Mouse (Mus musculus): ENCODE data around the gene Usp2. TPM values are rescaled to one million over a fixed set of nuclear protein-coding genes. Genes with fewer than 3 reads are reported as not detected.
A peak's percentile ranks its signal among the peaks of the same experiment; 100 is the strongest.

Usp2 gene
- total and polyA plus RNA-seq, 3 experiments = 2.1 to 2.3 (median 2.2) TPM

- peaks cover 8 to 52% of the 10 kb centered on the region in 2 experiments for H3K4me1 ChIP-seq (ENCODE audit: control insufficient read depth in 1 of 2, insufficient read depth in 2 of 2)
- H3K79me2 ChIP-seq (replicated peaks; ENCODE audit: control insufficient read depth, extremely low read depth, insufficient read depth, poor library complexity, severe bottlenecking) = peaks cover 39% of the 10 kb centered on the region
- no peak within 1 kb of the TSS for H3K4me2 ChIP-seq (ENCODE audit: insufficient read depth, low read depth, poor library complexity, severe bottlenecking)
- H3K4me3 ChIP-seq (replicated peaks in 1 of 3; ENCODE audit: low read depth in 2 of 3, low read length in 2 of 3, poor library complexity in 1 of 3) = no peak within 1 kb of the TSS
- TF ChIP-seq SIN3A (IDR thresholded peaks at IDR 0.05; ENCODE audit: low read length) = no peak
- no peak for TF ChIP-seq EP300 (IDR thresholded peaks at IDR 0.05; ENCODE audit: low read length)
- TF ChIP-seq UBTF (IDR thresholded peaks at IDR 0.05; ENCODE audit: low read depth, low read length) = no peak
- no peak for TF ChIP-seq SMC3 (IDR thresholded peaks at IDR 0.05; ENCODE audit: low read depth, low read length)
- TF ChIP-seq E2F4 (IDR thresholded peaks at IDR 0.05; ENCODE audit: insufficient replicate concordance, low read depth, low read length) = no peak
- in situ Hi-C loops (cut with MboI; ENCODE audit: low pct_ligation_motif_present, low pct_unique_long_range_greater_than_20kb, low sequenced_read_pairs) = no loop called here
- no peak for DNase-seq (ENCODE audit: extremely low read depth)
- dilution Hi-C loops (cut with MboI; ENCODE audit: extremely low pct_ligation_motif_present, extremely low pct_unique_long_range_greater_than_20kb, low sequenced_read_pairs) = no loop called here
- H3K36me3 ChIP-seq (replicated peaks in 1 of 2; ENCODE audit: control insufficient read depth in 1 of 2, insufficient read depth in 1 of 2, low read length in 1 of 2) = peaks cover 36 to 81% of the 10 kb centered on the region in 2 experiments
- H3K9ac ChIP-seq (ENCODE audit: insufficient read depth, low read depth) = no peak within 1 kb of the TSS
- H3K27me3 ChIP-seq (replicated peaks) = no peaks in the 10 kb centered on the region
- H3K27ac ChIP-seq (ENCODE audit: insufficient read depth, low read depth) = no peak within 1 kb of the TSS
- no peaks in the 10 kb centered on the region for H3K9me3 ChIP-seq (replicated peaks; ENCODE audit: low read length)
These were observed 40.3 kb downstream of the Usp2 start, which contains the start of gene C1qtnf5 for GRCm38 (mm10) chr9:44107110-44107509. Gene C1qtnf5 (plus strand): TSS chr9:44107245.

- Histone ChIP-seq H3K27ac (ENCODE audit: insufficient read depth, low read depth) (no peak overlapping the region), H3K79me2 (replicated peaks; ENCODE audit: control insufficient read depth, extremely low read depth, insufficient read depth, poor library complexity, severe bottlenecking) (peaks cover 41% of the 10 kb centered on the region), H3K4me1 (ENCODE audit: control insufficient read depth in 1 of 2, insufficient read depth in 2 of 2) (peaks cover 8 to 52% of the 10 kb centered on the region in 2 experiments), H3K9me3 (replicated peaks; ENCODE audit: low read length) (no peaks in the 10 kb centered on the region), H3K4me2 (ENCODE audit: insufficient read depth, low read depth, poor library complexity, severe bottlenecking) (no peak overlapping the region), H3K36me3 (replicated peaks in 1 of 2; ENCODE audit: control insufficient read depth in 1 of 2, insufficient read depth in 1 of 2, low read length in 1 of 2) (peaks cover 36 to 76% of the 10 kb centered on the region in 2 experiments), H3K9ac (ENCODE audit: insufficient read depth, low read depth) (no peak overlapping the region), H3K27me3 (replicated peaks) (no peaks in the 10 kb centered on the region), H3K4me3 (replicated peaks in 1 of 3; ENCODE audit: low read depth in 2 of 3, low read length in 2 of 3, poor library complexity in 1 of 3) (no peak overlapping the region)
- dilution Hi-C loops (cut with MboI; ENCODE audit: extremely low pct_ligation_motif_present, extremely low pct_unique_long_range_greater_than_20kb, low sequenced_read_pairs) = no loop called here
- DNase-seq (ENCODE audit: extremely low read depth) = no peak
- in situ Hi-C loops (cut with MboI; ENCODE audit: low pct_ligation_motif_present, low pct_unique_long_range_greater_than_20kb, low sequenced_read_pairs) = no loop called here
- TF ChIP-seq MAFK (IDR thresholded peaks at IDR 0.05; ENCODE audit: insufficient replicate concordance, low read length) = no peak
- TF ChIP-seq CTCF (conservative IDR thresholded peaks at IDR 0.05 in 1 of 2, IDR thresholded peaks at IDR 0.05 in 1 of 2; ENCODE audit: low read depth in 2 of 2, low read length in 2 of 2) = peak; percentile 7 to 30; a peak in 2 of 4 replicates
These were observed 40.8 kb downstream of the Usp2 start for GRCm38 (mm10) chr9:44107557-44108179.

GRCm38 (mm10) chr9:44108269-44109055, 41.6 kb downstream of the Usp2 start:
- H3K9me3 ChIP-seq (replicated peaks; ENCODE audit: low read length) = no peaks in the 10 kb centered on the region
- TF ChIP-seq NELFE (IDR thresholded peaks at IDR 0.05; ENCODE audit: low read depth, low read length) (no peak), HCFC1 (IDR thresholded peaks at IDR 0.05; ENCODE audit: low read depth, low read length) (no peak), EP300 (IDR thresholded peaks at IDR 0.05; ENCODE audit: low read length) (no peak), CTCF (conservative IDR thresholded peaks at IDR 0.05 in 1 of 2, IDR thresholded peaks at IDR 0.05 in 1 of 2; ENCODE audit: low read depth in 2 of 2, low read length in 2 of 2) (no peak)
- H3K4me2 ChIP-seq (ENCODE audit: insufficient read depth, low read depth, poor library complexity, severe bottlenecking) = 0 out of 2 replicates have a peak overlapping the region, but pooled peaks have one; percentile 64
- no peak for DNase-seq (ENCODE audit: extremely low read depth)
- peaks cover 8 to 52% of the 10 kb centered on the region in 2 experiments for H3K4me1 ChIP-seq (ENCODE audit: control insufficient read depth in 1 of 2, insufficient read depth in 2 of 2)
- H3K79me2 ChIP-seq (replicated peaks; ENCODE audit: control insufficient read depth, extremely low read depth, insufficient read depth, poor library complexity, severe bottlenecking) = peaks cover 42% of the 10 kb centered on the region
- in situ Hi-C loops (cut with MboI; ENCODE audit: low pct_ligation_motif_present, low pct_unique_long_range_greater_than_20kb, low sequenced_read_pairs) (no loop called here), dilution Hi-C loops (cut with MboI; ENCODE audit: extremely low pct_ligation_motif_present, extremely low pct_unique_long_range_greater_than_20kb, low sequenced_read_pairs) (no loop called here)
- H3K4me3 ChIP-seq (replicated peaks in 1 of 3; ENCODE audit: low read depth in 2 of 3, low read length in 2 of 3, poor library complexity in 1 of 3) = no peak overlapping the region
- H3K27me3 ChIP-seq (replicated peaks) = no peaks in the 10 kb centered on the region
- H3K27ac ChIP-seq (ENCODE audit: insufficient read depth, low read depth) = no peak overlapping the region
- H3K9ac ChIP-seq (ENCODE audit: insufficient read depth, low read depth) = no peak overlapping the region; the same call in 1 of the 2 replicates
- peaks cover 36 to 68% of the 10 kb centered on the region in 2 experiments for H3K36me3 ChIP-seq (replicated peaks in 1 of 2; ENCODE audit: control insufficient read depth in 1 of 2, insufficient read depth in 1 of 2, low read length in 1 of 2)

All from CH12.LX (cell line).